25 mouse cellular contexts compared by ENCODE assay signal in genomic region chr11:111443381-111443780, GRCm38 (mm10).
A peak's percentile ranks its signal among the peaks of the same experiment; 100 is the strongest.
DNase-seq lines count a peak whose midpoint lies in the region; ATAC-seq and TF ChIP-seq lines count a peak whose summit lies in the region.
"Had no signal": no experiment of that assay in that cellular context is flagged by ENCODE, and none has a peak within 500 bp of the region (broad histone marks: within the 10 kb centered on the region; RNA-seq: fewer than 3 reads in every experiment).

No protein-coding gene starts in this region.

- TF ChIP-seq CTCF in liver, adult 2 months (IDR thresholded peaks at IDR 0.05; ENCODE audit: low read depth, low read length) = no peak
- no peak for TF ChIP-seq CTCF in lung, postnatal 0 days (IDR thresholded peaks at IDR 0.05)
- no peak for TF ChIP-seq CTCF in lung, adult 2 months (IDR thresholded peaks at IDR 0.05; ENCODE audit: insufficient read depth, low read length)

- DNase-seq in liver, adult 2 months (ENCODE audit: extremely low read depth, low read depth, low spot score) = peak; percentile 62
- DNase-seq in lung, postnatal 0 days (ENCODE audit: low spot score) = peak; percentile 63
- no peak for DNase-seq in lung, adult 2 months
- no peak for DNase-seq in spleen, postnatal 10 days (ENCODE audit: low spot score in 2 of 2)
- DNase-seq: adrenal gland, adult 8-10 months; adrenal gland, postnatal 14 days; adrenal gland, postnatal 36 days; B cell, adult 2 months; cerebellum, adult 11-12 months; cerebellum, adult 2 months; cerebellum, adult 9-10 months; cerebellum, postnatal 10 days; cerebellum, postnatal 36 days; embryo, embryonic 11 days had no signal

- no peaks in the 10 kb centered on the region for H3K9me3 ChIP-seq in liver, embryonic 12.5 days (replicated peaks)
- H3K9me3 ChIP-seq in lung, postnatal 0 days (ENCODE audit: low read length) = no peaks in the 10 kb centered on the region
- H3K9me3 ChIP-seq: embryonic facial prominence, embryonic 12.5 days; forebrain, embryonic 13.5 days; forebrain, embryonic 15.5 days had no signal

- H3K79me2 ChIP-seq in liver, adult 2 months (ENCODE audit: control insufficient read depth, insufficient read depth, low read length) = no peaks in the 10 kb centered on the region

- no peak overlapping the region for H3K27ac ChIP-seq in liver, adult 2 months (replicated peaks; ENCODE audit: insufficient read depth, low read depth, low read length)
- H3K27ac ChIP-seq in liver, embryonic 12.5 days = no peak overlapping the region
- H3K27ac ChIP-seq in lung, postnatal 0 days (ENCODE audit: low read length) = no peak overlapping the region
- H3K27ac ChIP-seq: embryonic facial prominence, embryonic 12.5 days; forebrain, embryonic 13.5 days; forebrain, embryonic 15.5 days had no signal

- TF ChIP-seq EP300 in lung, postnatal 0 days (IDR thresholded peaks at IDR 0.05) = peak; percentile 42; the same call in 1 of the 2 replicates

- H3K4me2 ChIP-seq in liver, embryonic 12.5 days = no peak overlapping the region
- no peak overlapping the region for H3K4me2 ChIP-seq in lung, postnatal 0 days (replicated peaks; ENCODE audit: low read depth, low read length)
- H3K4me2 ChIP-seq: embryonic facial prominence, embryonic 12.5 days; forebrain, embryonic 13.5 days; forebrain, embryonic 15.5 days had no signal

- no peak for ATAC-seq in liver, embryonic 12.5 days
- peak; percentile 43 for ATAC-seq in lung, postnatal 0 days
- ATAC-seq in granulocyte monocyte progenitor cell, adult 5-6 weeks (replicated peaks; ENCODE audit: poor library complexity, severe bottlenecking) = peak; percentile 36
- peak; percentile 27; the same call in 1 of the 2 replicates for ATAC-seq in megakaryocyte progenitor cell, adult 5-6 weeks (replicated peaks; ENCODE audit: poor library complexity)
- ATAC-seq: activated CD4-positive, CD25-positive, alpha-beta regulatory T cell, adult 4 months; CD4-positive, CD25-positive, alpha-beta regulatory T cell, adult 4 months; forebrain, embryonic 13.5 days; forebrain, embryonic 15.5 days; Patski had no signal

- no peak for TF ChIP-seq POLR2A in liver, adult 2 months (IDR thresholded peaks at IDR 0.05; ENCODE audit: extremely low read depth, insufficient read depth, low read length)
- no peak for TF ChIP-seq POLR2A in lung, adult 2 months (IDR thresholded peaks at IDR 0.05; ENCODE audit: borderline replicate concordance, extremely low read depth, low read depth, low read length)

- H3K4me1 ChIP-seq in liver, adult 2 months (ENCODE audit: control insufficient read depth, insufficient read depth, low read length) = peaks cover 5% of the 10 kb centered on the region
- H3K4me1 ChIP-seq in liver, embryonic 12.5 days = no peaks in the 10 kb centered on the region
- H3K4me1 ChIP-seq in lung, postnatal 0 days (ENCODE audit: insufficient read depth, low read depth, low read length) = no peaks in the 10 kb centered on the region
- H3K4me1 ChIP-seq in lung, adult 2 months (ENCODE audit: control insufficient read depth, insufficient read depth, low read length) = no peaks in the 10 kb centered on the region
- H3K4me1 ChIP-seq: embryonic facial prominence, embryonic 12.5 days; forebrain, embryonic 13.5 days; forebrain, embryonic 15.5 days had no signal

- no peaks in the 10 kb centered on the region for H3K36me3 ChIP-seq in liver, adult 2 months (ENCODE audit: control insufficient read depth, insufficient read depth, low read length)
- H3K36me3 ChIP-seq in liver, embryonic 12.5 days = no peaks in the 10 kb centered on the region
- H3K36me3 ChIP-seq in lung, postnatal 0 days (ENCODE audit: insufficient read depth, low read length) = no peaks in the 10 kb centered on the region
- H3K36me3 ChIP-seq: embryonic facial prominence, embryonic 12.5 days; forebrain, embryonic 15.5 days; G1E had no signal

- no peaks in the 10 kb centered on the region for H3K27me3 ChIP-seq in liver, adult 2 months (ENCODE audit: control insufficient read depth, insufficient read depth, low read length)
- no peaks in the 10 kb centered on the region for H3K27me3 ChIP-seq in liver, embryonic 12.5 days (replicated peaks)
- no peaks in the 10 kb centered on the region for H3K27me3 ChIP-seq in lung, postnatal 0 days (replicated peaks; ENCODE audit: insufficient read depth, low read length)
- H3K27me3 ChIP-seq: CH12.LX; embryonic facial prominence, embryonic 12.5 days; forebrain, embryonic 13.5 days; forebrain, embryonic 15.5 days; Patski had no signal

- H3K4me3 ChIP-seq in liver, adult 2 months (ENCODE audit: insufficient read depth, low read depth, low read length) = no peak overlapping the region
- no peak overlapping the region for H3K4me3 ChIP-seq in liver, embryonic 12.5 days
- H3K4me3 ChIP-seq in lung, postnatal 0 days (ENCODE audit: low read depth, low read length) = no peak overlapping the region
- H3K4me3 ChIP-seq in lung, adult 2 months (replicated peaks; ENCODE audit: extremely low read depth, low read depth, low read length) = no peak overlapping the region
- H3K4me3 ChIP-seq: embryonic facial prominence, embryonic 12.5 days; forebrain, embryonic 13.5 days; forebrain, embryonic 15.5 days had no signal

- WGBS in liver, adult 2 months = 24% methylated on average over 1 of the region's 1 CpGs
- WGBS in liver, embryonic 12.5 days (ENCODE audit: insufficient replicate concordance) = 53% methylated on average over 1 of the region's 1 CpGs
- WGBS in lung, postnatal 0 days = 54% methylated on average over 1 of the region's 1 CpGs
- 71% methylated on average over 1 of the region's 1 CpGs for WGBS in lung, adult 2 months

- H3K9ac ChIP-seq in liver, adult 2 months (ENCODE audit: low read depth, low read length) = no peak overlapping the region
- H3K9ac ChIP-seq in liver, embryonic 12.5 days = no peak overlapping the region
- H3K9ac ChIP-seq in lung, postnatal 0 days (replicated peaks; ENCODE audit: low read depth) = no peak overlapping the region
- H3K9ac ChIP-seq: embryonic facial prominence, embryonic 12.5 days; forebrain, embryonic 13.5 days; forebrain, embryonic 15.5 days had no signal

Comparison
In these comparisons a context has a peak if more than half of its experiments do, and no peak if none do; other contexts are left out.
1. DNase-seq: peak in liver, adult 2 months (single experiment) and lung, postnatal 0 days (single experiment); none in lung, adult 2 months (single experiment) and spleen, postnatal 10 days (0 of 2).